Mouse (Mus musculus) bone marrow, adult 2 months (tissue): ENCODE measurements around the gene 1700003F12Rik.

Source experiments
- CTCF ChIP-seq: fragments of 200-500 bp; IDR thresholded peaks from 2 replicates; pipeline ENCODE4 v1.5.1; 2011; ENCODE audit warnings: low read length, control low read depth; ENCODE audit not compliant: control insufficient read depth, insufficient read depth
- POLR2A ChIP-seq: fragments of 200-500 bp; IDR thresholded peaks from 2 replicates; pipeline ENCODE4 v1.6.1; 2011; ENCODE audit warnings: low read depth, mild to moderate bottlenecking, control low read depth, low read length, borderline replicate concordance; ENCODE audit not compliant: control insufficient read depth

DNA sequence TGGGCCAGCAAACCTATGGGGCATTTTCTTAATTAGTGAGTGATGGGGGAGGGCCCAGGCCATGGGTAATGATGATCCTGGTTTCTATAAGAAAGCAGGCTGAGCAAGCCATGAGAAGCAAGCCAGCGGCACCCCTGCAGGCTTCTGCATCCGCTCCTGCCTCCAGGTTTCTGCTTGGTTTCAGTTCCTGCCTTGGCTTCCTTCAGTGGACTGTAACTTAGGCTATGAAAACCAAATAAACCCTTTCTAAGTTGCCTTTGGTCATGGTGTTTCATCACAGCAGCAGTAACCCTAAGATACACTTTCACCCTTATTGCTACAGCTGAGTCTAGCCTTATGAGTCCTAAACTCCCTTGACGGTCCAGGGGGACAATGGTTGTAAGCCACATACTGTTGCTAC is 50.5 kb downstream of the 1700003F12Rik start:
- TF ChIP-seq POLR2A (no peak), CTCF (no peak)
